Mouse (Mus musculus) embryonic fibroblast, embryonic 13.5 days (primary cell): ENCODE measurements around the gene Anp32b.

ENCODE experiments used
- CTCF ChIP-seq: IDR thresholded peaks from 2 replicates; pipeline ENCODE4 v1.5.1; 2011; ENCODE audit warnings: mild to moderate bottlenecking, control low read depth, low read length, moderate library complexity, borderline replicate concordance; ENCODE audit not compliant: insufficient read depth
- POLR2A ChIP-seq: IDR thresholded peaks from 2 replicates; pipeline ENCODE4 v1.6.1; 2011; ENCODE audit warnings: low read depth, mild to moderate bottlenecking, control low read depth, low read length, moderate library complexity

- TF ChIP-seq CTCF (no peak), POLR2A (no peak)
Observed at GRCm38 (mm10) chr4:46406966-46407703, 43.6 kb upstream of the Anp32b start.
